Mouse (Mus musculus): ENCODE results near the gene Erc2. TPM values are rescaled to one million over a fixed set of nuclear protein-coding genes. Genes with fewer than 3 reads are reported as not detected.

The Erc2 gene
- total RNA-seq, 2 experiments from 2014 or later: 0.52 to 0.66 TPM

GRCm38 (mm10) chr14:27662251-27662650 is 40.0 kb downstream of the Erc2 start:
- no peak for DNase-seq
- intact Hi-C loops (cut with DNase I): no loop called here

GRCm38 (mm10) chr14:27667016-27667852 is 45.0 kb downstream of the Erc2 start:
- DNase-seq: no peak
- intact Hi-C loops (cut with DNase I): no loop called here

GRCm38 (mm10) chr14:27668151-27668550 is 45.9 kb downstream of the Erc2 start:
- intact Hi-C loops (cut with DNase I): no loop called here
- no peak for DNase-seq

GRCm38 (mm10) chr14:27669939-27670338 is 47.7 kb downstream of the Erc2 start:
- no peak for DNase-seq
- intact Hi-C loops (cut with DNase I): no loop called here

- DNase-seq: no peak
- intact Hi-C loops (cut with DNase I): no loop called here
Measured at GRCm38 (mm10) chr14:27672761-27673160, 50.5 kb downstream of the Erc2 start.

GRCm38 (mm10) chr14:27674096-27674495 is 51.9 kb downstream of the Erc2 start:
- intact Hi-C loops (cut with DNase I): no loop called here
- DNase-seq: no peak

GRCm38 (mm10) chr14:27674561-27674960 is 52.3 kb downstream of the Erc2 start:
- intact Hi-C loops (cut with DNase I): no loop called here
- no peak for DNase-seq

- intact Hi-C loops (cut with DNase I): no loop called here
- DNase-seq: no peak
Measured at GRCm38 (mm10) chr14:27675071-27675470, 52.8 kb downstream of the Erc2 start.

- intact Hi-C loops (cut with DNase I): no loop called here
- DNase-seq: no peak
Measured at GRCm38 (mm10) chr14:27682368-27683052, 60.3 kb downstream of the Erc2 start.

- no peak for DNase-seq
Measured at GRCm38 (mm10) chr14:27695781-27696180, 73.6 kb downstream of the Erc2 start.

GRCm38 (mm10) chr14:27717364-27717763 is 95.1 kb downstream of the Erc2 start:
- DNase-seq: no peak
- intact Hi-C loops (cut with DNase I): no loop called here

More at GRCm38 (mm10) chr14:27695781-27696180, 73.6 kb downstream of the Erc2 start:
- intact Hi-C loops (cut with DNase I): no loop called here

- DNase-seq: no peak
- intact Hi-C loops (cut with DNase I): no loop called here
Measured at GRCm38 (mm10) chr14:27719601-27720000, 97.4 kb downstream of the Erc2 start.

GRCm38 (mm10) chr14:27720944-27721343 is 98.7 kb downstream of the Erc2 start:
- no peak for DNase-seq
- intact Hi-C loops (cut with DNase I): no loop called here

GRCm38 (mm10) chr14:27721759-27722158 is 99.5 kb downstream of the Erc2 start:
- intact Hi-C loops (cut with DNase I): no loop called here
- no peak for DNase-seq

- intact Hi-C loops (cut with DNase I): no loop called here
- no peak for DNase-seq
Measured at GRCm38 (mm10) chr14:27727541-27727940, 105.3 kb downstream of the Erc2 start.

GRCm38 (mm10) chr14:27731086-27731485 is 108.9 kb downstream of the Erc2 start:
- intact Hi-C loops (cut with DNase I): no loop called here
- no peak for DNase-seq

- DNase-seq: no peak
- intact Hi-C loops (cut with DNase I): no loop called here
Measured at GRCm38 (mm10) chr14:27739436-27739835, 117.2 kb downstream of the Erc2 start.

- intact Hi-C loops (cut with DNase I): loop anchor here (1.0 kb wide), 1 partner anchor 144 kb away; no protein-coding TSS in a partner anchor
- DNase-seq: peak in 1 of 2 experiments; percentile 26
Measured at GRCm38 (mm10) chr14:27741248-27741916, 119.2 kb downstream of the Erc2 start.

- intact Hi-C loops (cut with DNase I): no loop called here
- no peak for DNase-seq
Measured at GRCm38 (mm10) chr14:27754340-27754739, 132.1 kb downstream of the Erc2 start.

- intact Hi-C loops (cut with DNase I): no loop called here
Measured at GRCm38 (mm10) chr14:27756901-27757300, 134.7 kb downstream of the Erc2 start.

GRCm38 (mm10) chr14:27758230-27758629 is 136.0 kb downstream of the Erc2 start:
- no peak for DNase-seq
- intact Hi-C loops (cut with DNase I): no loop called here

More at GRCm38 (mm10) chr14:27756901-27757300, 134.7 kb downstream of the Erc2 start:
- no peak for DNase-seq

All from gastrocnemius, postnatal 36 days (tissue).